Mouse (Mus musculus) gonadal fat pad, adult 2 months (tissue): ENCODE measurements around the gene Rap1a. TPM values are rescaled to one million over a fixed set of nuclear protein-coding genes. Genes with fewer than 3 reads are reported as not detected.

Source experiments
- DNase-seq: peaks from one replicate; pipeline ENCODE4 v3.0.0-alpha.2; 2012; ENCODE audit warnings: low read depth
- polyA plus RNA-seq: library from polyadenylated mRNA; depleted of rRNA; stranded (reverse); fragments of >200 nt; gene quantifications from 2 replicates; pipeline ENCODE4 v1.2.3, GENCODE M21; 2012; rRNA removed

Rap1a gene
- 13.0 and 16.8 TPM in 2 replicates for polyA plus RNA-seq

GRCm38 (mm10) chr3:105801191-105802166 lies at the start of gene Rap1a:
Gene Rap1a, minus strand, starts transcription at chr3:105801336.
- DNase-seq = no peak

- no peak for DNase-seq
These were observed 45.3 kb upstream of the Rap1a start for GRCm38 (mm10) chr3:105846294-105847069.

- DNase-seq = no peak
These were observed 38.7 kb upstream of the Rap1a start for GRCm38 (mm10) chr3:105839836-105840235.

GRCm38 (mm10) chr3:105838655-105839054 lies 37.5 kb upstream of the Rap1a start:
- DNase-seq = no peak

- no peak for DNase-seq
These were observed 35.7 kb upstream of the Rap1a start for GRCm38 (mm10) chr3:105836883-105837282.

- DNase-seq = no peak
These were observed 34.7 kb upstream of the Rap1a start for GRCm38 (mm10) chr3:105835875-105836274.

GRCm38 (mm10) chr3:105831584-105831983 lies 30.4 kb upstream of the Rap1a start:
- DNase-seq = no peak

- DNase-seq = no peak
These were observed 24.5 kb upstream of the Rap1a start for GRCm38 (mm10) chr3:105825501-105826161.

- DNase-seq = no peak
These were observed 23.6 kb upstream of the Rap1a start for GRCm38 (mm10) chr3:105824704-105825103.

- no peak for DNase-seq
These were observed 23.0 kb upstream of the Rap1a start for GRCm38 (mm10) chr3:105824103-105824502.

GRCm38 (mm10) chr3:105823609-105824008 lies 22.5 kb upstream of the Rap1a start:
- no peak for DNase-seq

GRCm38 (mm10) chr3:105821504-105821903 lies 20.4 kb upstream of the Rap1a start:
- DNase-seq = no peak

GRCm38 (mm10) chr3:105820272-105820671 lies 19.1 kb upstream of the Rap1a start:
- DNase-seq = no peak

GRCm38 (mm10) chr3:105818130-105819004 lies 17.2 kb upstream of the Rap1a start:
- no peak for DNase-seq

GRCm38 (mm10) chr3:105816089-105816488 lies 15.0 kb upstream of the Rap1a start:
- DNase-seq = no peak

GRCm38 (mm10) chr3:105815236-105815904 lies 14.2 kb upstream of the Rap1a start:
- DNase-seq = no peak

- DNase-seq = no peak
These were observed 10.0 kb upstream of the Rap1a start for GRCm38 (mm10) chr3:105811146-105811545.

- DNase-seq = no peak
These were observed 7.3 kb upstream of the Rap1a start for GRCm38 (mm10) chr3:105808179-105809037.

- DNase-seq = no peak
These were observed 6.5 kb upstream of the Rap1a start for GRCm38 (mm10) chr3:105807672-105808071.
